Mouse (Mus musculus) monocyte, adult 5-6 weeks (primary cell): Measurements from ENCODE around the gene Rec8. TPM values are rescaled to one million over a fixed set of nuclear protein-coding genes. Genes with fewer than 3 reads are reported as not detected.

Experiments used
- ATAC-seq: fragments of 153-309, 156-312 bp; replicated peaks from 2 replicates; pipeline ENCODE4 v1.8.0; 2017; ENCODE audit warnings: mild to moderate bottlenecking; ENCODE audit not compliant: low TSS enrichment, insufficient number of reproducible peaks, severe bottlenecking, poor library complexity, low FRiP score
- total RNA-seq: library from RNA; stranded (forward); fragments of 200-1000, 200-491, 200-594 nt; gene quantifications from 3 replicates; pipeline ENCODE4 v1.2.3, GENCODE M21; 2017

Rec8 gene
- 3.1 to 4.4 TPM (median 3.4 TPM) in 3 replicates for total RNA-seq

DNA sequence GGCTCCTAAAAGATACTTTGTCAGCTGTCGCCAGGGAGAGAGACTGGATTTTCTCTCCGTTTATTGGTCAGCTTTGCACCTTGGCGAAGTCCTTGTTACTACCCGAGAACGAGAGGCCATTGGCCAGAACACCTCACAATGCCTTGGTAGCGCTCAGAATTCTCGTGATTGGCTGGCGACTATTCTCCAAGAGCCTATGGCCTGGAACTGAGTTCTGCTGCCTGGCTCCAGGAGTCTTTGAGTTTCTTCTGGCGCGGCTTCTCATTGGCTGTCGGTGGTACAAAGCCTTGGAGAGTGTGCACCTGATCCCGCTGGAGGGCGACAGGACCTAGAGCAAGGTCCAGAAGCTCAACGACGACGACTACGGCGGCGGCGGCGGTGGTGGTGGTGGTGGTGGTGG lies at the start of gene Rec8:
Rec8 (plus strand) TSS at position 216 of the 400 bp plus-strand sequence.
- peak; percentile 40; the same call in 1 of the 2 replicates for ATAC-seq

DNA sequence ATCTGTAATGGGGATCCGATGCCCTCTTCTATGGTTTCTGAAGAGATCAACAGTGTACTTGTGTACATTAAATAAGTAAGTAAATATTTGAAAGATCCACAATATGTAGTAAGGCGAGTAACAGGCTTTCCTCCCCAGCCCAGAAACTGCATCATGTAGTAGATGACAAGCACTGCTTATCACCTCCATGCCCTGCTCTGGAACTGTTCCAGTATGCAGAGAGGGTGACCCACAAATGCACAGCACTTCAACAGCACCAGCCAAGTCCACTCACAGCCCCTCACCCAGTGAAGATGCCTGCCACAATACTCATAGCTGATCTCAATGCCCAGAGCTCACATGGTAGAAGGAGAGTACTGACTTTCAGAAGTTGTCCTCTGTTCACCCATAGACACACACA lies 47.2 kb upstream of the Rec8 start:
- no peak for ATAC-seq

DNA sequence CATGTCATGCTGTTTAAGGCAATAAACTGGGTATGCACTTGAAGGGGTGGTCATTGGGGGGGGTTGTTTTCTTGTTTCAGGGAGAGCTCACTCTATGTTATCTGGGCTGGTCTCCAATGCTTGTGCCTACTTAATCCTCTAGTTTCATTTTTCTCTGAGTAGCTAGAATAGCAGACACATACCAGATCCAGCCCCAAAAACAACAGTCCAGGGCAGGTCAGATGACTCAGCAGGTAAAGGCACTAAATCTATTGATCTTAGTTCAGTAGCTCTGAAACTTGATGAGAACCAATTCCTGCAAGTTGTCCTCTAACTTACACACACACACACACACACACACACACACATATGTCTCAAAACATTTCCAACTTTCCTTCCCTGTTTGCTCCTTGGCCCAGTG lies 46.1 kb upstream of the Rec8 start:
- no peak for ATAC-seq

DNA sequence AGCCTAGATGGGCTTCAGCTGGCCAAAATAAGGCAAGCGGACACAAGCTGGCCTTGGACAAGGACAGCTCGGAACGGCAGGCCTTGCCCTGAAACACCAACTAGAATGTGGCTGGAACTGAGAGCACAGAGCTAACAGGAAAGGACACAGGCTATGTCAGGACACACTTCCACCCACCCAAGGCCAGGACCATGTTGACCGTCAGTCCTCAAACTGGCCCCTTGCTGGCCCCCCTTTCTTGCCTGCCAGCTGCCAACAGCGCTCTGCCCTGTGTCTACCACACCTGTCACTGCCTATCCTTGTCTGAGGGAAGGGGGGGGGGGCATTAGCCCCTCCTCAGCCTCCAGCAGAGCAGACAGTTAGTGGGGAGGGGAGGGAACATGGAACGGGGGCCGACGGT lies 42.5 kb upstream of the Rec8 start, which contains the start of gene Fitm1:
Fitm1 (plus strand) TSS at position 316 of the 400 bp plus-strand sequence.
- no peak for ATAC-seq

DNA sequence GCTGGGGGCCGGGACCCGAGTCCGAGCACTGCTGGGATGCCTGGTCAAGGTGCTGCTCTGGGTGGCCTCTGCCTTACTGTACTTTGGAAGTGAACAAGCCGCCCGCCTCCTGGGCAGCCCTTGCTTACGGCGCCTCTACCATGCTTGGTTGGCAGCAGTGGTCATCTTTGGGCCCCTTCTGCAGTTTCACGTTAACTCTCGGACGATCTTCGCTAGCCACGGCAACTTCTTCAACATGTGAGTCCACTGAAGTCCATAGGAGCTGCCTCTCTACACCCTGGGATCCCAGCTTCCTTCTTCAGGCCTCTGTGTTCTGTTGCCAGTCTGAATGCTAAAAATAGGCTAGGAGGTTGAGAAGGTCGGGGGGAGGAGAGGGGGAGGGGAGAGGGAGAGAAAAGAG lies 42.1 kb upstream of the Rec8 start:
- no peak for ATAC-seq

DNA sequence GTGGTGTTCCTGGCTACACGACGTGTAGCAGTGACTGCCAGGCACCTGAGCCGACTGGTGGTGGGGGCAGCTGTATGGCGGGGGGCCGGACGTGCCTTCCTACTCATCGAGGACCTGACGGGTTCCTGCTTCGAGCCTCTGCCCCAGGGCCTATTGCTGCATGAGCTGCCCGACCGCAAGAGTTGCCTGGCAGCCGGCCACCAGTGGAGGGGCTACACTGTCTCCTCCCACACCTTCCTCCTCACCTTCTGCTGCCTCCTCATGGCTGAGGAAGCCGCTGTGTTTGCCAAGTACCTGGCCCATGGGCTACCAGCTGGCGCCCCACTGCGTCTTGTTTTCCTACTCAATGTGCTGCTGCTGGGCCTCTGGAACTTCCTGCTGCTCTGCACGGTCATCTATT lies 41.5 kb upstream of the Rec8 start:
- no peak for ATAC-seq

DNA sequence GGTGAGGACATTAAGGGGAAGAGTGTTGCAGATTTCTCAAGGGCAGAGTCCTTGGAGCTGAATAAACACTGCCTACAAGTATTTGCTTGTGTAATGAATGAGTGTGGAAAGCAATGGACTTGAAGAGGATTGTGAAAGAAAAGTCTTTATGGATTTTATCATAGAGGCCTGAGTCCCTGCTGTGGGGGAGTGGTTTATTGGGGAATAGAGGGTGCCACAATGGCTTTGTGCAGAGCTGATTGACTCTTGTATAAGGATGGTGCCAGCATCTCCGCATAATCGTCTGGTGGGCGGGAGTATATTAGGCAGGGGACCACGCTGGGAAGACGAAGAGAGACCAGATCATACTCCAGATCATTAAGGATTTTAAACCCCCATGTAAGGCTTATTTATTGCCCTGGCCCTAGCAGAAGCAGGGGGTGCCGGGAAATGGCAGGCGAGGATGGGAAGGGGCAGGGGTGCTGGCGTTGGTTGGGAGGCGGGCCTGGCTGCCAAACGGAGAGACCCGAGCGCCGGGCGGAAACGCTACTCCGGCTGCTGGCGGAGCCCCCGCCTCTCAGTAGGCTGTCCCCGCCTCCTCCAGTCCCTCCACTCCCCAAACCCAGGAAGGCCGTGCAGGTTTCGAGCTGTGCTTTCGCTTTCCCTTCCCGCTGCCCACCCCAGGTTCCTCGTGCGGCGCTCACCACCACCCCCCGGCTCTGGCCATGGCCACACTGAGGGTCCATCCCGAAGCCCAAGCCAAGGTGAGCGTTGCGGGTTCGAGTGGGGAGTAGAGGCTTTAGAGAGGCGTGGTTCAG lies 39.8 kb upstream of the Rec8 start, which contains the start of gene Psme1:
Psme1 (plus strand) TSS at position 253 of the 797 bp plus-strand sequence.
- peak; percentile 76 for ATAC-seq

DNA sequence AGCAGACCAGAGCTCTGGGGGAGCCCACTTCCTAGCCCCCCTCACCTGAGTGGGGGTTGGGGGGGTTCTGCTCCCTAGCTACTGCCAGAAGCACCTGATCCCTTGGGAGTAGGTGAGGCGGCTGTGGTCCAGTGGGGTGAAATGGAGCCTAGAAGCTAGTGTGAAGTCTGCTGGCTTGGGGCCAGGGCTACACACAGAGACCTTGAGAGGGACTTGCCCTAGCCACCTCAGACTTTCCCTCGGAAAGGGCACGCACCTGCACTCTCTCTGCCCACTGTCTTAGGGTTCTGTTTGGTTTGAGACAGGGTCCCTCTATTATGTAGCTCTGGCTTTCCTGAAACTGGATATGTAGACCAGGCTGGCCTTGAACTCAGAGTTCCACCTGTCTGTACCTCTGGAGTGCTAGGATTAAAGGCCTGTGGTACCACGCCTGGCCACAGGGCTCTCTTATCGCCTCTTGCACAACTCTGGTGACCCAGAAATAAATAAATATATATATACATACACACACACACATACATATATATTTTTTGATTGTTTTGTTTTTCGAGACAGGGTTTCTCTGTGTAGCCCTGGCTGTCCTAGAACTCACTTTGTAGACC lies 39.1 kb upstream of the Rec8 start:
- ATAC-seq: no peak

DNA sequence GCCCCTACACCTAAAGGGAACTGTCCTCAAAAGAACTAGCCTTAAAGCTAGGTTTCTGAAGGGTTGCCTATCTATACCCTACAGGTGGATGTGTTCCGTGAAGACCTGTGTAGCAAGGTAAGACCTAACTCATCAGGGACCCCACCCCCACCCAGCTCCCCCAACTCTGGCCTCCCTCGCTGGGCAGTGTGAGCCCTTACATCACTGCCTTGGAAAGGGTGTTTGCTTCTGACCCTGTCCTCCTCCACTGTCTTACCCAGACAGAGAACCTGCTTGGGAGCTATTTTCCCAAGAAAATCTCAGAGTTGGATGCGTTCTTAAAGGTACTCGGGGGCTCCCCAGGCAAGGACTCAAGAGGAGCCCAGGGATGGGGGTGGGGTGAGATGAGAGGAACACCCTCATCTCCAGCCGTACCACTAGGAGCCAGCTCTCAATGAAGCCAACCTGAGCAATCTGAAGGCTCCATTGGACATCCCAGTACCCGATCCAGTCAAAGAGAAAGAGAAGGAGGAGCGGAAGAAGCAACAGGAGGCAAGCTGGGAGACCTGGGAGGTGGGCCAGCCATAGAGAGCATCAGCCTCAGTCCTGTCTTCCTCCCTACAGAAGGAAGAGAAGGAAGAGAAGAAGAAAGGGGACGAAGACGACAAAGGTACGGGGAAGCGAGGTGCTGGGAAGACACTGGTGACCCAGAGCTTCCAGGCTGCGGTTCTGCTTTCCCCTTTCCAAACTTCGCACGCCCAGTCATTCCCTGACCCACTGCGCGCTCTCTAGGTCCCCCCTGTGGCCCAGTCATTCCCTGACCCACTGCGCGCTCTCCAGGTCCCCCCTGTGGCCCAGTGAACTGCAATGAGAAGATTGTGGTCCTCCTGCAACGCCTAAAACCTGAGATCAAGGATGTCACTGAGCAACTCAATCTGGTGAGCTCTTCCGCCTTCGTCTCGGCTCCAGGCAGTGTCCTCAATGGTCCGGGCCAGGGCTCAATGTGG lies 38.0 kb upstream of the Rec8 start:
- no peak for ATAC-seq

DNA sequence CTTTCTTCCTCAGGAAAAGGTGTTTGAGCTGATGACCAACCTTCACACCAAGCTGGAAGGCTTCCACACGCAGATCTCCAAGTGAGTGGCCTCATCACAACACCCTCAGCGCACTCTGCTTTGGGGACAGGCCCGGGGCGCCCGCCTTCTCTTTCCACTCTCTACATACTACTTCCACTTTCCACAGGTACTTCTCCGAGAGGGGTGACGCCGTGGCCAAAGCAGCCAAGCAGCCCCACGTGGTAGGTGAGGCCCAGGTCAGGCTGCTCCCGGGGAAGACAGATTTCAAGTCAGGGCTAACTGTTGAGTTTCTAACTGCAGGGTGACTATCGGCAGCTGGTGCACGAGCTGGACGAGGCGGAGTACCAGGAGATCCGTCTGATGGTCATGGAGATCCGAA lies 37.1 kb upstream of the Rec8 start:
- no peak for ATAC-seq

DNA sequence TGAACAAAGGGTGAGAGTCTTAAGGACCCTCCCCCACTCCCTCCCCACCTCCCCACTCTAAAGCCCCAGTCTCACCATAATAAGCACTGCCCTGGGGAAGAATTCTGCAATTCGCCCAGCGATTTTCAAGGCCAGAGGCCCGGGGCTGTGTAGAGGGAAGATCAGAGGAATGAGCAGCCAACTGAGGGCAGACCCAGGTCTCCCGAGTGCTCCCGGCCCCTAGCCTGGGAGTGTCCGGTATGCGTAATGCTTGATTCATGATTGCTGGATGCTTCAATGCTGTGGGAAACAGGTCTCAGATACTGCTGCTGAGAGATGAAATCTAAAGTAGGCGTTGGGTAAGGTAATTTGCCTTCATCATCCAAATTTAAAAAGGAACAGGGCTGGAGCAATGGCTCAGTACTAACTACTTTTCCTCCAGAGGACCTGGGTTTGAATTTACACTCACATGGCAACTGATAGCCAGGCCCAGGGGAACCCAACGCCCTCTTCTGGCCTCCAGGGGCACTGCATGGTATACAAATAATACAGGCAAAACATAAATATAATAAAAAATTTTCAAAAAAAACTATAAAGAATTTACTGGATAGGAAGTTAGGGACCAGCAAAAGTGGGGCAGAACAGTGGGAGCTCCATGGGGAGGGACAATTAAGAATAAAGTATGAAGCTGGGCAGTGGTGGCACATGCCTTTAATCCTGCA lies 35.7 kb upstream of the Rec8 start:
- ATAC-seq: no peak

DNA sequence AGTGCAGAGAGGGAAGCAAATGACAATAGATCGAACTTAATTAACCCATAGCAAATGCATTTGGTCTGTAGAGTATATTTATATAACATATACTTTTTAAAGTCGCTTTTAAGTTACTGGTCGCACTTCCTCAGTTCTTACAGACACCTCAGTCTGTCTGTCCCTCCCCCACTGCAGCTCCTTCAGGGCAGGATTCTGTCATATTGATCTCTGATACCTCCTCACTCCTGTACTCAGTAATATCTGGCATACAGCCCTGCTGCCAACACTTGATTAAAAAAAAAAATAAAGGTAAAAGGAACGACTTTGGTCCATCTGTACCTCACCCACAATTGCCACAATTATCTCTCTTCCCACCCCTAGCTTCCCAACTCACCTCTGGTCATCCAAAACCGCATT lies 33.5 kb upstream of the Rec8 start:
- no peak for ATAC-seq

DNA sequence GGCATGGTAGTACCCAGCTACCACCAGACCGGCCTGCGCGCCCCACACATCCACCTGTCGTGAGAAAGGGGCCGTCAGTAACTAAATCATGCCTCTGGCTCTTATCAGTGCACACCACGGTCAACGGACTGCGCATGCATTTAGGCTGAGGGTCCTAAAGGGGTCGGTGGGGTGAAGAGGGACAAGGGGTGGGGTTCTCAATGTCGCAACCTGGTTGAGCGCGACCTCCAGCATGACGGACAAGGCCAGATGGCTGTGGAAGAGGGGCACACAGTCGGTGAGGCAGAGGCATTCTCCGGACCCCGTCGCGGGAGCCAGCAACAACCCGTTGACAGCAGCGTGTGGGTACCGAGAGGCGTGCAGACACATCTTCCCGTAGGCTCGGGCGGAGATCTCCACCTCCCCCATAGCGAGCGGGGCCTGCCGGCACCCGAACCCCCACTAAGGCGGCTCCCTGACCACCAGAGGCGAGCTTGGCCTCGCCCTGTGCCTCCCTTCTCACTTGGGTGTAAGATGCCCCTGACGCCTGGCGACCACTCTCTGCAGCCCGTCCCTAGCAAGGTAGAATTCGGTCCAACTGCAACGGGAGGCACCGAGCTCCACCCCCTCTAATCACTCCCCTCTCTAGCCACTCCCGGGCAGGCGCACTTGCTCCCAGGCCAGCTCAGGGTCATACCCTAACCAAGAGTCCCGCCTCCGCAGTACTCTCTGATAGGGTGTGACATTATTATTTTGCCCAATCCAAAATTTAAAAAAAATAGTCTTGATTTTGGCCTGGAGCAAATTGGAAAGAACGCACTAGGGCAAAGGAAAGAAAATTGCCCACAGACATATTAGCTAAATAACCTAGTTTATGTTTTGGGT lies 32.9 kb upstream of the Rec8 start, which contains the start of gene Emc9:
Emc9 (minus strand) TSS at position 601 of the 864 bp plus-strand sequence.
- ATAC-seq: peak; percentile 66

DNA sequence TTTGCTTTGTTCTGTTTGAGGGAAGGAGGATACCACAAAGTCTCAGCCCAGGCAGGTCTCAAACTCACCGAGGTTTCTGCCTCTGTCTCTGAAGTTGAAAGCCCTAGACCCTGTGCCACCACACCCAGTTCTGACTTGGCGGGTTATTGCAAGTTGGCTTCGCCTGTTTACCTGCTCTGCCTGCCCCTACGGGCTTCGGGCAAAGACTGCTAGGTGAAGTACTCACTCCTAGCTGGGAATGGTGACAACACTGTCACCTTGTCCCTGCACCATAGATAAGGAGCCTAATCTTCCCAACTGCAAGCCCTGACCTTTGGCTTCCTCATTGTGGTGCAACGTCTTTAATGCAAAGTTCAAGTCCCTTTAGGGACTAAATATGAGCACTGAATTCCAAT lies 32.3 kb upstream of the Rec8 start:
- no peak for ATAC-seq

DNA sequence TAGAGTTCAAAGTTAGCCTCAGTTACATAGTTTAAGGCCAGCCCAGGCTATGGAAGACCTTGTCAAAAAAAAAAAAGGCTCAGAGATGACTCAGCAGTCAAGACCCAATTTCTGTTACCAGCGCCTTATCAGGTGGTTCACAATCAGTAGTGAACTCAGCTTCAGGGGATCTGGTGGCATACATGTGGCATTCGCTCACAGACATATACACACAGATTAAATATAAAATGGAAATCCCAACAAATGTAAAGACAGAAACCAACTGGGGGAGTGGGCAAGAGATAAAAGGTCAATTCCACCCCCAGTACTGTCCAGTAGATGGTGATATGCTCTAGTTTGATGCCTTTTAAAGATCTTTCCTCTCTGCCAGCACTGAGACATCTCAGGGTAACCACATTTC lies 31.7 kb upstream of the Rec8 start:
- ATAC-seq: no peak

DNA sequence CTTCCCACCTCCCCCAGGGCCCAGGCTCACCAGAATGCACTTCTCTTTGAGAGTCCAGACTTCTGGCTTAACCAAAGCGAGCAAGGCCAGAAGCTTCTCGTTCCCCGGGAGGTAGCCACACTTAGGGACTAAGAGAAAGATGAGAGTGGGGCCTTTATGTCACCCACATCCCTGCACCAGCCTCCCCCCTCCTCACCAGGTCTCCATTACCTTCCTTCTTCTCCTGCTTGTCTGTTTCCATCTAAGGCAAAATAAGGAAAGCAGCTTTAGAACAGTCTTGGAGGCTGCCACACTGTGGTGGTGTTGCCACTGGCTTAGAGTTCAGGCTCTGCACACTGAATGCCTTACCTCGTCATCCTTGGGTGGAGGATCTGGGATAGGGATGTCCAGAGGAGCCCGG lies 28.6 kb upstream of the Rec8 start:
- ATAC-seq: no peak

DNA sequence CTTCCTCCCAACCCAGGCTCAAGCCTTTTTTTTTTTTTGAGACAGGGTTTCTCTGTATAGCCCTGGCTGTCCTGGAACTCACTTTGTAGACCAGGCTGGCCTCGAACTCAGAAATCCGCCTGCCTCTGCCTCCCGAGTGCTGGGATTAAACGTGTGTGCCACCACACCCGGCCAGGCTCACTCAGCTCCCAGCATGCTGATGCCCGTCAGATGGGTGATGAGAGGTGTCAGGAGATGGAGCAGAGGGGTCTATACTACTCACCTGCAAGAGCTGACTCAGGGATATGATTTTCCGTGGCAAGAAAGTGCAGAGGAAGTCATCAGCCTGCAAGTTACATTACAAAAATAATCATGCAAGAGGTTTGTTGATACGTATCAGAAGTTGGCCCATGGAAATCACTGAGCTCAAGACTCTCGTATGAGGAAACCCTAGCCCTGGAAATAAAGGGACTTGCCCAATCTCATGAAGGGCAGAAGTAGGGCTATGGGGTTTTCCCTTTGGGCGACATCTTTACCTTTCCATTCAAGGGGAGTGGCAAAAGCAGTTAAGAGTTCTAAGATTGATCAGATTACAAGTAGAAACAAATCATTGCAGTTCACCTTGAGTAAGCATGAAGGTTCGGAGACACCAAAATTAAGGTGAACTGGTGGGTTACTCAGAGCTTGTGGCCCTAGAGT lies 27.9 kb upstream of the Rec8 start:
- no peak for ATAC-seq
